Mouse (Mus musculus) urinary bladder, postnatal 36 days (tissue): ENCODE measurements around the gene Slc29a1.

ENCODE experiments used
- DNase-seq, 2 experiments: peaks; one replicate each; pipeline ENCODE4 v3.0.0; 2022; ENCODE audit warnings: low spot score in 2 of 2, mixed read lengths in 1 of 2

The Slc29a1 gene

GRCm38 (mm10) chr17:45572103-45573086 lies 27.0 kb downstream of the Slc29a1 start:
- DNase-seq, result peak; percentile 66 to 70

- no peak for DNase-seq
These were observed 29.4 kb downstream of the Slc29a1 start for GRCm38 (mm10) chr17:45569999-45570398.

DNA sequence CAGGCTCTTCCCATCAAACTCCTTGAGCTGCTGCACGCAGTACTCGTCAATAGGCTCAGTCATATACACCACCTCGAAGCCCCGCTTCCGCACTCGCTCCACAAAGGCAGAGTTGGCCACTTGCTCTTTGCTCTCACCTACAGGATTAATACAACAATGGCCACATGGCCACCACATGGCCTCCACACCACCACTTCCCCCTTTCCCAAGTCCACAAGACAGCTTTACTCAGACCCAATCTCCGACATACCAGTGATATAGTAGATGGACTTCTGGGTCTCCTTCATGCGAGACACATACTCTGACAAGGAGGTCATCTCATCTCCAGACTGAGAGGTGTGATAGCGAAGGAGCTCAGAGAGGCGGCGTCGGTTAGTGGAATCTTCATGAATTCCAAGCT lies 30.4 kb downstream of the Slc29a1 start:
- no peak for DNase-seq

GRCm38 (mm10) chr17:45567162-45567601 lies 32.2 kb downstream of the Slc29a1 start:
- no peak for DNase-seq

DNA sequence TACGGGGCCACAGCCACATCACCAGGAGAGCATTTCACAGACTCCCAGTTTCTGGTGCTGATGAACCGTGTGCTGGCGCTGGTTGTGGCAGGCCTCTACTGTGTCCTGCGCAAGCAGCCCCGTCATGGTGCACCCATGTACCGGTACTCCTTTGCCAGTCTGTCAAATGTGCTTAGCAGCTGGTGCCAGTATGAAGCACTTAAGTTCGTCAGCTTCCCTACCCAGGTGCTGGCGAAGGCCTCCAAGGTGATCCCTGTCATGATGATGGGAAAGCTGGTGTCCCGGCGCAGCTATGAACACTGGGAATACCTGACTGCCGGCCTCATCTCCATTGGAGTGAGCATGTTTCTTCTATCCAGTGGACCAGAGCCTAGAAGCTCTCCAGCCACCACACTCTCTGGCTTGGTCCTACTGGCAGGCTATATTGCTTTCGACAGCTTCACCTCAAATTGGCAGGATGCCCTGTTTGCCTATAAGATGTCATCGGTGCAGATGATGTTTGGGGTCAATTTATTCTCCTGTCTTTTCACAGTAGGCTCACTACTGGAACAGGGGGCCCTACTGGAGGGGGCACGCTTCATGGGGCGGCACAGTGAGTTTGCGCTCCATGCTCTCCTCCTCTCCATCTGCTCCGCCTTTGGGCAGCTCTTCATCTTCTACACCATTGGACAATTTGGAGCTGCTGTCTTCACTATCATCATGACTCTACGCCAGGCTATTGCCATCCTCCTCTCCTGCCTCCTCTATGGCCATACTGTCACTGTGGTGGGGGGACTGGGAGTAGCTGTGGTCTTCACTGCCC lies 32.8 kb downstream of the Slc29a1 start:
- no peak for DNase-seq

DNA sequence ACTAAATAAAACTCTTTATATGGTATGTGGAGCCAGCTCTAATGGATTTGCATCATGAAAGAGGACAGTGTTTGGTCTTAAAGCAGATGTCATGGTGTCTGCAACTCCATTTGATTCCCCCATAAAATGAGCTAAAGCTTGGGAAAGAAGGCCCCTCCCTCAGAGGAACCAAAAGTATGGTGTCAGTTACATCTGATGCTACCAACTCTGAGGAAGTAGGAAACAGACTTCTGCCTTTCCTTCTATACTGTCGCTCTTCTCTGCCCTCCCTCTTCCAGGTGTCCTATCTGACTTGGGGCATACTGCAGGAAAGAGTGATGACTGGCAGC lies 33.4 kb downstream of the Slc29a1 start:
- DNase-seq, result no peak

DNA sequence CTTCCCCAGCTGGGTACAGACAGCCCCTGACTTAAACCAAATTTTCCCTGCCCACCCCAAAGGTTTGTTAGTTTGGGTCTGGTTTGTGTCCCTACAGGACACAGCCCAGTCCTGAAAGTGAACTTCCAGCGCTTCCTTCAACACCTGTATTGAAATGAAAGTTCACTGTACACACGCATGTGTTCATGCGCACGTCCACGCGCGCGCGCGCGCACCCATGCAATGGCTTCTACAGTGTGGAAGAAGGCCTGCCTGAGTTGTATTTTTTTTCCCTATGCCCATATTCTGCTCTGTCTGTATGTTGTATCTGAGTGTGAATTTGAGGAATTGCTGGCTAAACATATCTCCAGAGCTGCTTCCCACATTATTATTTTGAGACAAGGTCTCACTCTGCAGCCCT lies 34.3 kb downstream of the Slc29a1 start:
- no peak for DNase-seq

DNA sequence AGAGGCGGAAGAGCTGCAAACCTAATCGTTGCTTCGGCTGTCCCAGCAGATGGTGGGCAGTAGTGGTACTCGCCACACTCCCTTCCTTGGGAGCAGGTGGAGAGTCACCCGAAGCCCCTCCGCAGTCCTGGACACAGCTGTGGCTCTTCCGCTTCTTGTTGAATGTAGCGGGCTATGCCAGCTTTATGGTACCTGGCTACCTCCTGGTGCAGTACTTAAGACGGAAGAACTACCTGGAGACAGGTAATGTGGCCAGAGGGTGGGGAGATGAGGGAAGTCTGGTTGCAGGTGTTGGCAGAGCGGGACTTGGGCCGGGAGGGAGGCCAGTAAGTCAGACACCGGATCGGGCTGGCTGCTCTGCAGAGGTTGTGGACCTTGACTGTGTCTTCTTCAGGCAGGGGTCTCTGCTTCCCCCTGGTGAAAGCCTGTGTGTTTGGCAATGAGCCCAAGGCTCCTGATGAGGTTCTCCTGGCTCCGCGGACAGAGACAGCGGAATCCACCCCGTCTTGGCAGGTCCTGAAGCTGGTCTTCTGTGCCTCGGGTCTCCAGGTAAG lies 34.8 kb downstream of the Slc29a1 start:
- DNase-seq, result no peak

GRCm38 (mm10) chr17:45563655-45564530 lies 35.5 kb downstream of the Slc29a1 start, which contains the start of gene Slc35b2:
Gene Slc35b2, plus strand, starts transcription at chr17:45563874.
- DNase-seq, result peak; percentile 89 to 94

DNA sequence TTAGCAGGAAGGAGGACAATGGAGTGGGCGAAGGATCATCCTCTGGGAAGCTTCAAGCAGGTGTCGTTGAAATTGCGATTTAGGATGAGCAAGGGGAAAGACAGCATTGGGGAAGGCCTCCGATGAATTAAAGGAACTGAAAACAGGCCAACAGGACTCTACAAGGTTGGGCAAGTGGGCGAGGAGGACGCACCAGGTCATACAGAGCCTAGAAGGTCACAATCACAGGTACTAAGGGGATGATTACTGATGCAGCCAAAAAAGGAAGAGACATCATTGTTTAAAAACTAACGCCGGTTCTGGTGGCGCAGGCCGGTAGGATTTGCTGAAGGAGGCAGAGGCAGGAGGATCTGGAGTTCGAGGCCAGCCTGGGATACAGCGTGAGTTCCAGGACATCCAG lies 36.2 kb downstream of the Slc29a1 start:
- DNase-seq, result no peak

- DNase-seq, result no peak
These were observed 39.5 kb downstream of the Slc29a1 start for GRCm38 (mm10) chr17:45559732-45560525.

GRCm38 (mm10) chr17:45557998-45558862 lies 41.2 kb downstream of the Slc29a1 start:
- no peak for DNase-seq

DNA sequence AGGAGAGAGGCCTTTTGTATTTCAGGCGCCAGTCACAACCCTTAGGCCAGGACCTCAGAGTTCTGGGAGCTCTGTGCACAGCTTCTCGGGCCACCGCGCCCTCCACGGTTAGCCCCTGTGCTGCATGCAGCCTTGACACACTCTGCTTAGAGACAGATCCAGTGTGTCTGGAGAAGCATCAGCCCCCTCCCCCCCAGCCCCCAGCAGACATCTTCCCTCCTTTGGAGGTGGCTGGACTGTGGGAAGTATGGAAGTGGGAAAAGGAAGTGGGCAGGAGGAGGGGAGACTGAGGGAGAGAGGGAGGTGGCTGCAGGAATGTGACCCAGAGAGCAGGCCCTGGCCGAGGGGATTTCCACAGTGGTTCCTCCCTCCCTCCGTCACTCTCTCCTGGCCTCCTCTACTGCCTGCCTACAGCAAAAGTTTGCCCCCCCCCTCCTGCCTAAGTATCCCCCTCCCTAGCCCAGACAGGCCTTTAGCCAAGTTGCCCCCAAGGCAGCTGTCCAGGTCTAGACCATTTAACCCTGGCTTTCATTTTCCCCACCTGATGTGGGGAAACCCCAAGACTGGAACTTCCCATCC lies 42.1 kb downstream of the Slc29a1 start:
- no peak for DNase-seq

DNA sequence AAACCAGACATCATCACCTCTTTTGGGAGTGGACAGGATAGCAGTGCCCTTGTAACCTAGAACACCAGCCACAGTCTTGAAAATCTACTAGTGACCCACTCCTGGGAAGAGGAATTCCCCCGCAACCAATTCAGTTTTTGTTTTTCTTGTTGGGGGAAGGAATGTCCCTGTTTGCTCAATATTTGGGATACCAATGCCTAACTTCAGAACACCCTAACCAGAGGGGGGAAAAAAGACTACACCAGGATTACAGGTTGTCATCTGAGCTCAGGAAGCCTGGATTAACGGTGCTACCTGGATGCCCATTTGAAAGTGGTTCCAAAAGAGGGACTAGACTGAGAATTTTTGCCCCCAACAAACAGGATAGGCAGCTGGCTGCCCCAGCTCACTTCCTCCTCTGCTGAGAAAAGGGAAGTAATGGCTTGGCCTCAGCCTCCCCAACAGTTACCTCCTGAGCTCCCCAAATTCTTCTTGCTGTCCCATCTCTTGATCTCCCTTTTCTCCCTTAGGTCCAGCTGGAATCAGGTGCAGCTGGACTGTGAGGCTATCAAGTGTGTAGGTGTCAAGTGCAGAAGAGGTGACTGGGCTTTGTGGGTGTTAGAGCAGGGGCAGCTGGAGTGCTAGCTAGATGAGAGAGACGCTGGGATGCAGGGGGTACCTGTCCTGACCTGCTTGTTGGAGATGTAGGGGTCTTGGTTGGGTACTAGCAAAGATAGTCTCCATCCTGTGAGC lies 42.7 kb downstream of the Slc29a1 start:
- DNase-seq, result no peak

GRCm38 (mm10) chr17:45556107-45556489 lies 43.3 kb downstream of the Slc29a1 start:
- DNase-seq, result no peak

DNA sequence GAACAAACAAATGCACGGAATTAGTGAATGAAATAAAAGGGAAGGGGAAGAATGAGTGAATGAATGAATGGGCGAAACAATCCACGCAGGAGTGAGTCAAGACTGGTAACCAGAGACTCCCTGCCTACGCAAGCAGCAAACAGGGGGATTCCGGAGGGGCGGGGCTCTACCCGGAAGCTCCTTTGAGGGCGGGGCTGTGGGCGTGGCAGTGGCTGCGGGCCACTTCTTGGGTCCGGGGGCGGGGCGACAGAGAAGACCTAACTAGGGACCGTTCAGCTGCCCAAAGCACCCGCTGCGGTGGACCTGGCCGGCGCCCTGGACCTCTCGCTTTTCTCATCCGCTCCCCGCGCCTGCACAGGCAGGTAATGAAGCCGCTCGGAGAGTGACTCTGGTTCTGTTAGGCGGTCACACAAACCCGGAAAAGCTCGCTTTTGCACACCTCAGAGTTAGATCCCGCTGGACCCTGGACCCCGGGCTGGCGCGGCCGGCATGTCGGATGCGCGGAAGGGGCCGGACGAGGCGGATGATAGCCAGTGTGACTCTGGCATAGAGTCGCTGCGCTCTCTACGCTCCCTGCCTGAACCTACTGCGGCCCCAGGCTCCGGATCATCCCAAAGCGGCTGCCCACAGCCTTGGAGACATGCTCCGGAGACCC lies 43.8 kb downstream of the Slc29a1 start, which contains the start of gene Nfkbie:
Gene Nfkbie, plus strand, starts transcription at position 252 of the 655 bp plus-strand sequence.
- peak; percentile 93 to 94 for DNase-seq

DNA sequence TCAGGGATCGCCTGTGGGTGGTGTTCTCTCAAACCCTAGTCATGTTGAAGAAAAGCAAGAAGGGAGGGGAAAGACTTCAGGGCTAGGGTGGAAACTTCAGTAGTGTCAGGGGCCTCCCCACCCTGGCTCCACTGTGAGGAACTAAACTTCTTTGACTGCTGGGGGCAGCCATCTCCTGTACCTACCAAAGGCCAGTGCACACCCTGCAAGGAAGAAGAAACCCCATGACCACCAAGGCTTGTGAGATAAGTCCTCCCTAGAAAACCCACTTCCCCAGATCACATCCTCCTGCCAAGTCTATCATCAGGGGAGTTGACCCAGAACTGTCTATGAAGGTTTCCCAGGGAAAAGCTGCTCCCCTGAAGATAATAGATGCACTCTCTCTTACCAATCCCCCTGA lies 45.0 kb downstream of the Slc29a1 start:
- DNase-seq, result no peak

DNA sequence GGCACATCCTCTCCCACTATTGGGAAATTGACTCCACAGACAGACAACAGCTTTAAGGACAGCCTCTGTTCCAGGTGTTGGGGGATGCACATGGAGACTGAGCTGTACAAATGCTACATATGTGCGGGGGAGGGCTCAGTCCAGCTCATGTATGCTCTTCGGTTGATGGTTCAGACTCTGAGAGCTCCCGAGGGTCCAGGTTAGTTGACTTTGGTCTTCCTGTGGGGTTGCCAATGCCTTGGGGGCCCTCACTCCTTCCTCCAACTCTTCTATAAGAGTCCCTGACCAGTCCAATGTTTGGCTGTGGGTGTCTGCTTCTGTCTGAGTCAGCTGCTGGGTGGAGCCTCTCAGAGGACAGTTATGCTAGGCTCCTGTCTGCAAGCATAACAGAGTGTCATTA lies 46.3 kb downstream of the Slc29a1 start:
- DNase-seq, result no peak
